Mouse (Mus musculus): ENCODE data around the gene Glmp.
"Not testable (repeated sequence)": the region's sequence is repeated elsewhere in the genome, so short reads cannot be mapped to it uniquely, and the experiment has no call there.

Gene Glmp

GRCm38 (mm10) chr3:88336058-88337013, 11.5 kb downstream of the Glmp start, which contains the start of the genes Tmem79 and Smg5:
Gene Tmem79 (minus strand): TSS chr3:88336148.
Gene Smg5 (plus strand): TSS chr3:88336260.
- DNase-seq, result peak; percentile 97 to 98

DNA sequence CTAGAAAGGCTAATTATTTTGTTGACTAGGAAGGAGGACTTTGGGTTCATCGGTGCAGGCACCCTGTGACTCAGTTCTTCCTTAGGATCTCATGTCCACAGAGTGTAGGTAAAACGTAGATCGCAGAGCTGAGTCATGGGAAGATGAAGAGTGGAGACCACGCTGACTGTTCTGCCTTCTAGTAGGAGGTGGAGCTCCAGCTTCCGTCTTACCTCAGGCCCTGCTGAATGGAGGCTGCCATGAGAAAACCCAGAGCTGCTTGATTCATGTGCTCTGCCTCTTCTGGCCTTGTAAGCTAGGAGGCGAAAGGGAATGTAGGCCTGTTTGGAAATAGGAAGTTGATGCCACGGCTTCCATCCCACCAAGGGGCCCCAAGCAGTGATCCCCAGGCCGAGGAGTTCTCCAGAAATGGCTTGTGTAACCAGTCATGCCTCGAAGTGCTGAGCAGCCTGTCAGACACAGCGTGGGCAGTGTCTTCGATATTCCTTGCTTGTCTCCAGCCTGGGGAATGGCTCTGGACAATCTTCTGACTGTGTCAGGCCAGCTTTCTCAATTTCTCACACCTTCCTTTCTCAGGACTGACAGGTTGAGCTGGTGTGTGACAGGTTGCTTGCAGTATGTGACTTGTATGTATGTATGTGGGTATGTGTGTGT, 12.7 kb downstream of the Glmp start:
- peak in 1 of 2 experiments; percentile 27 for DNase-seq

- no peak for DNase-seq
Measured at GRCm38 (mm10) chr3:88338316-88338715, 13.5 kb downstream of the Glmp start.

- DNase-seq, result no peak
Measured at GRCm38 (mm10) chr3:88339006-88339405, 14.2 kb downstream of the Glmp start.

- DNase-seq, result no peak
Measured at GRCm38 (mm10) chr3:88350732-88351131, 25.9 kb downstream of the Glmp start.

DNA sequence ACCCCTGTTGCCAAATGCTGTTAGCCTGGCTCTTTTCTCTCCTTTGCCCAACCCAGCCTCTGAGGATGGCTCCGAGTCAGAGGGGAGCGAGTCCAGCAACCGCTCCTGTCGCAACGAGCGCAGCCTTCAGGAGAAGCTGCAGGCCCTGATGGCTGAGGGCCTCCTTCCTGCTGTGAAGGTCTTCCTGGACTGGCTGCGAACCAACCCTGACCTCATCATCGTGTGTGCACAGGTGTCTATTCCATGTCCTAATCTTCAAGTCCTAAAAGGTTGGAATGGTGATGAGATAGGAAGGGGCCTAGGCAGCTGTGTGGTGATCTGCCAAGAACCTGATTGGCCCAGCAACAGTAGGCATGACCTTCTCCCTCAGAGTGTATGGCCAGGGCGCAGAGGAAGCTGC, 28.1 kb downstream of the Glmp start:
- no peak for DNase-seq

DNA sequence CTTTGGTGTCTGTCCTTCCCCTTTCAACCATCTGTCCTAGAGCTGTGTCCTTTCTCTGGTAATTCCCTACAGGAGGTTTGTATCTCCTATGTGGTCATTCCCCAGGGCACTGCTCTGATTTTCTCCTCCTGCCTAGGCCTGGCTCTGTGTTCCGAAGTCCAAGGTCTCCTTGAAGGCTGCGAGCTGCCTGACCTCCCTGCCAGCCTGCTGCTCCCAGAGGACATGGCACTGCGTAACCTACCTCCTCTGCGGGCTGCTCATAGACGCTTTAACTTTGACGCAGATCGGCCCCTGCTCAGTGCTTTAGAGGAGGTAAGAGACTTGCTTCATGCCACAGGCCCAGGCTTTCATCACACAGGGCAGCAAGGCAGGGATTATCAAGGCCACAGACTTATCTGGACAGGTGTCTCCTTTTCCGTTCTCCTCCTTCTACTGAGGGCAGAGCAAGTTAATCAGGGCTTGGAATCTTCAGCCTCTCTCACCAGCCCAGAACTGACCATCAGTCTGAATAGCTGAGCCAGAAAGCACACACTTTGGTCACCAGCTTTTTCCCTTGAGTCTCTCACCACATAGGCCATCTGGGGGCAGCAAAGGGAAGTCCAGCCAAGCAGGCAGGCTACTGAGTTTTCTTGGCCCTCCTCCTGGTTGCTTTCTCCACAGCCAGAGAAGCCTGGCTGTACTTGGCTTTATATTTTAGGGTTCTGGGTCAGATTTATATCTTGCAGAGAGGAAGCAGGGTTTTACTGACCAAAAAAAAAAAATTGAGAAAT, 29.8 kb downstream of the Glmp start:
- no peak for DNase-seq

- no peak for DNase-seq
Measured at GRCm38 (mm10) chr3:88359584-88359983, 34.8 kb downstream of the Glmp start.

- no peak for DNase-seq
Measured at GRCm38 (mm10) chr3:88359989-88360388, 35.2 kb downstream of the Glmp start.

DNA sequence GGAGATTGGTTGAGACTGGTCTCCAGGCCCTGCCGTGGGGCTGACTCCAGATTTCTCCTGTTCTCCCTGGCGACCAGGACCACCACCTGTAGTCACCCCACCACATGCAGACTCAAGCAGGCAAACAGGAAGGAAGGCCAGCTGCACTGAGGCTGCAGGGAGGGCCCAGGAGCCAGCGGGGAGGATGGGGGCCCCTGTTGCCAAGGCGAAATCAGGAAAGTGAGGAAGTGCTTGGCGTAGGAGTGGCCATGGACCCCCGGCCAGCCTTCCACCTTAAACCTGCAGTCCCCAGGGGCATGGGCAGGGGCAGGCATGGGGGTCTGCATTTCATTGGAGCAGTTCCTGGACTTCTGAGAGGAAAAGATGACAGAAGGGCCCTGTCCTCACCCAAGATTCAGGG, 36.3 kb downstream of the Glmp start:
- no peak for DNase-seq

GRCm38 (mm10) chr3:88361612-88362313, 36.9 kb downstream of the Glmp start:
- no peak for DNase-seq

GRCm38 (mm10) chr3:88363700-88364099, 38.9 kb downstream of the Glmp start:
- peak in 1 of 2 experiments; percentile 45 for DNase-seq

DNA sequence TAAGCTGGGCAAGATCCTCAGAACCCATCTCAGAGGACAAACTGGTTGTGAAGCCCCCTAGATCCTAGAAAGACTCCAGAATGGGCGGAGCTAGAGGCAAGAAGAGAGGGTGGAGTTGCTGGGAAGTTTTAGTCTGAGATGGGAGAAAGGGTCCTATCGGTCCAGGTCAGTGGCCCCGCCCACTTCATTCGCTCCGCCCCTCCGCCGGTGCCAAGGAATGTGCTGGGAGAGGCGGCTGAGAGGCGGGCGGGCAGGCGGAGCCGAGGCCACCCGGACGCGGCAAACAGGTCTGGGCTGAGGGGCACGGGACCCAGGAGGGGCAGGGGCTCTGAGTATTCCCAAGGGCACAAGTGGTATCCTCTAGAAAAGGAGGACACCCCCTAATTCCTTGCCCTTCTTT, 39.5 kb downstream of the Glmp start, which contains the start of gene Paqr6:
Gene Paqr6 (plus strand): TSS at position 248 of the 400 bp plus-strand sequence.
- DNase-seq, result peak; percentile 83 to 86

DNA sequence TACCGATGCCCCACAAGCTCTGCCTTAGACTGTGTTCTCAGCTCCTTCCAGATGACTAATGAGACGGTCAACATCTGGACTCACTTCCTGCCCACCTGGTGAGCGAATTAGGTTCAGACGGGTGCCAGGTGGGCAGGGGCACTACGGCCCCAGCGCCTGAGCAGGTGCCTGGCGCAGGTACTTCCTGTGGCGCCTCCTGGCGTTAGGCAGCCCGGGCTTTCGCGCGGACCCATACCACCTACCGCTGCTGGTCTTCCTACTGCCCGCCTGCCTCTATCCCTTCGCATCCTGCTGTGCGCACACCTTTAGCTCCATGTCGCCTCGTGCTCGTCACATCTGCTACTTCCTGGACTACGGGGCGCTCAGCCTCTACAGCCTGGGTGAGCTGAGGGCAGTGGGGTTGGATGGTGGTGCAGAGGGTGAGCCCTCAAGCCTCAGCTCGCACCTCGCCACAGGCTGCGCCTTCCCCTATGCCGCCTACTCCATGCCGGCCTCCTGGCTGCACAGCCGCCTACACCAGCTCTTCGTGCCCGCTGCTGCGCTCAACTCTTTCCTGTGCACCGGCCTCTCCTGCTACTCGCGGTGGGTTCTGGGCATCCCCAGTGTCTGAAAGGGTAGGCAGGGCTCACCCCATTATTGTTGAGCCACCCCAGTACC, 41.0 kb downstream of the Glmp start:
- no peak for DNase-seq

GRCm38 (mm10) chr3:88366830-88367428, 42.1 kb downstream of the Glmp start:
- peak; percentile 60 for DNase-seq

GRCm38 (mm10) chr3:88367517-88367916, 42.7 kb downstream of the Glmp start:
- DNase-seq, result not testable (repeated sequence)

DNA sequence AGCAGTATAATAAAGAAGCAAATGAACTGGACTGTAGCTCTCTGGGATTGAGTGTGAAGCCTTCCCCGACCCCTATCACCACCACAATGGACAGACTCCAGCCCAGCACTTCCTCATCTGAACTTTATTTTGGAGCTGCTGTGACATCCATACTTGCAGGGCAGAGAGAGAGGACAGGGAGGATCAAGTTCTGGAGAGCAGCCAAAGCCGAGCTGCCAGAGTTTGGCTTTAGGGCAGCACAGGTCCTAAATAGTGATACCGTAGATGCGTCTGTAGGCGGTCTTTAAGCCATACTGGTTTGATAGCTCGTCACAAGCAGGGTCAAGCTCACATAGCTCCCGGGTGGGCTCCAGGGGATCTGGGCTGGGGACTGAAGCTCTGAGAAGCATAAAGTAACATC, 43.7 kb downstream of the Glmp start:
- DNase-seq, result not testable (repeated sequence)

DNA sequence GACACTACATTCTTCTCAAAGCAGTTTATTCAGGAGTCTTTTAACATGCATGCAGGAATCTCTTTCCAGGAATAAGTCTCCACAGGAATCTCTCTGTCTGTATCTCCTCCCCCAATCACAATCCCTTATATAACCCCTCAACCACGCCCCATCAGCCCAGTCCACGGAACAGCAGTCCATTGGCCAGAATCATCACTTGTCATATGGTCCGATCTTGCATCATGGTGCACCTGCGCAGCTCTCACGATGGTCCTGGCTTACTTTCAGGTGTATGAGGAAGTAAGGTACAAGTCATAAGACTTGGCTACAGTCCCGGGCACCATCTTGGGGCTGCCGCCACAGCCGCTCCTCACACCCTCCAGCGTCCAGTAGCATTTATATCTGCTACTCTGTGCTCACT, 47.8 kb downstream of the Glmp start, which contains the start of gene Bglap3:
Gene Bglap3 (minus strand): TSS at position 101 of the 400 bp plus-strand sequence.
- DNase-seq, result not testable (repeated sequence)

- not testable (repeated sequence) for DNase-seq
Measured at GRCm38 (mm10) chr3:88375750-88376626, 51.2 kb downstream of the Glmp start.

- not testable (repeated sequence) for DNase-seq
Measured at GRCm38 (mm10) chr3:88376644-88377043, 51.8 kb downstream of the Glmp start.
